Mouse (Mus musculus) forebrain, embryonic 14.5 days (tissue): ENCODE measurements around the gene Map3k12. TPM values are rescaled to one million over a fixed set of nuclear protein-coding genes. Genes with fewer than 3 reads are reported as not detected.

ENCODE experiments used
- ATAC-seq: fragments of 200-750 bp; cut with Nextera tagmentation; 2 replicates; pipeline ENCODE4 v1.8.0; 2017; ENCODE audit warnings: mild to moderate bottlenecking, moderate library complexity
- DNase-seq: peaks from one replicate; pipeline ENCODE4 v3.0.0-alpha.2; 2015; ENCODE audit warnings: low spot score
- H3K27ac ChIP-seq: fragments of 300-500 bp; sonication (generic); 2 replicates; pipeline ENCODE4 v1.5.1; 2014; ENCODE audit warnings: low read depth, mild to moderate bottlenecking, control low read depth, low read length, moderate library complexity
- H3K27me3 ChIP-seq: fragments of 300-500 bp; sonication (generic); replicated peaks from 2 replicates; pipeline ENCODE4 v1.6.1; 2014; ENCODE audit warnings: low read length, control low read depth, mixed read lengths; ENCODE audit not compliant: control insufficient read depth, insufficient read depth
- H3K36me3 ChIP-seq: fragments of 300-500 bp; sonication (generic); 2 replicates; pipeline ENCODE4 v1.6.1; 2014; ENCODE audit warnings: low read length, control low read depth; ENCODE audit not compliant: control insufficient read depth, insufficient read depth
- H3K4me1 ChIP-seq: fragments of 300-500 bp; sonication (generic); 2 replicates; pipeline ENCODE4 v1.6.1; 2014; ENCODE audit warnings: antibody characterized with exemption, low read length, control low read depth; ENCODE audit not compliant: control insufficient read depth, insufficient read depth
- H3K4me2 ChIP-seq: fragments of 300-500 bp; sonication (generic); 2 replicates; pipeline ENCODE4 v1.6.1; 2014; ENCODE audit warnings: mild to moderate bottlenecking, control low read depth, low read length
- H3K4me3 ChIP-seq: fragments of 300-500 bp; sonication (generic); 2 replicates; pipeline ENCODE4 v1.5.1; 2014; ENCODE audit warnings: low read depth, low read length, control low read depth
- H3K9ac ChIP-seq: fragments of 300-500 bp; sonication (generic); 2 replicates; pipeline ENCODE4 v1.6.1; 2014; ENCODE audit warnings: mild to moderate bottlenecking, low read length, control low read depth, moderate library complexity
- H3K9me3 ChIP-seq: fragments of 300-500 bp; sonication (generic); replicated peaks from 2 replicates; pipeline ENCODE4 v1.6.1; 2016; ENCODE audit warnings: low read length, control low read depth, mixed read lengths; ENCODE audit not compliant: control insufficient read depth
- WGBS: fragments of 180-500 bp; shearing (Covaris S2); extraction: QIAGEN DNeasy Blood & Tissue Kit; methylation state at CpG from one replicate; pipeline ENCODE4 v1.1.7; 2014; 5-methylcytosine and 5-hydroxymethylcytosine counted together
- polyA plus RNA-seq: library from polyadenylated mRNA; unstranded; fragments of >200 nt; fragmentation: Nextera tagmentation; extraction: Ambion mirVana; gene quantifications from 2 replicates; pipeline ENCODE4 v1.2.1, GENCODE M21; 2014

Map3k12 gene
- polyA plus RNA-seq, 1 experiment from 2014 or later, result 28.6 TPM

- DNase-seq, result no peak
Observed at GRCm38 (mm10) chr15:102501084-102501814, 15.6 kb downstream of the Map3k12 start.

GRCm38 (mm10) chr15:102500479-102500878 is 16.4 kb downstream of the Map3k12 start:
- Histone ChIP-seq H3K9ac (no peak overlapping the region), H3K27ac (no peak overlapping the region), H3K4me1 (no peaks in the 10 kb centered on the region), H3K36me3 (peaks cover 97% of the 10 kb centered on the region), H3K4me2 (no peak overlapping the region), H3K27me3 (no peaks in the 10 kb centered on the region), H3K9me3 (no peaks in the 10 kb centered on the region), H3K4me3 (no peak overlapping the region)
- WGBS, result 87% methylated on average over 5 of the region's 5 CpGs
- ATAC-seq, result no peak
- no peak for DNase-seq

More at GRCm38 (mm10) chr15:102501084-102501814, 15.6 kb downstream of the Map3k12 start:
- peaks cover 98% of the 10 kb centered on the region for H3K36me3 ChIP-seq
- no peak overlapping the region for H3K4me3 ChIP-seq
- H3K4me2 ChIP-seq, result no peak overlapping the region
- H3K4me1 ChIP-seq, result no peaks in the 10 kb centered on the region
- 91% methylated on average over 19 of the region's 19 CpGs for WGBS
- no peak overlapping the region for H3K9ac ChIP-seq
- H3K9me3 ChIP-seq, result no peaks in the 10 kb centered on the region
- no peak overlapping the region for H3K27ac ChIP-seq
- H3K27me3 ChIP-seq, result no peaks in the 10 kb centered on the region
- no peak for ATAC-seq

GRCm38 (mm10) chr15:102499851-102500250 is 17.0 kb downstream of the Map3k12 start:
- 92% methylated on average over 6 of the region's 6 CpGs for WGBS
- Histone ChIP-seq H3K4me1 (no peaks in the 10 kb centered on the region), H3K9me3 (no peaks in the 10 kb centered on the region), H3K27me3 (no peaks in the 10 kb centered on the region), H3K27ac (no peak overlapping the region), H3K36me3 (peaks cover 97% of the 10 kb centered on the region), H3K4me2 (no peak overlapping the region), H3K9ac (no peak overlapping the region), H3K4me3 (no peak overlapping the region)
- ATAC-seq, result no peak
- DNase-seq, result no peak

- no peaks in the 10 kb centered on the region for H3K27me3 ChIP-seq
- H3K4me2 ChIP-seq, result no peak overlapping the region
- no peak for ATAC-seq
- WGBS, result 59% methylated on average over 3 of the region's 3 CpGs
- no peaks in the 10 kb centered on the region for H3K4me1 ChIP-seq
- H3K4me3 ChIP-seq, result no peak overlapping the region
- no peak for DNase-seq
- no peaks in the 10 kb centered on the region for H3K9me3 ChIP-seq
- peaks cover 97% of the 10 kb centered on the region for H3K36me3 ChIP-seq
- H3K9ac ChIP-seq, result no peak overlapping the region
- H3K27ac ChIP-seq, result no peak overlapping the region
Observed at GRCm38 (mm10) chr15:102499370-102499769, 17.5 kb downstream of the Map3k12 start.

GRCm38 (mm10) chr15:102498322-102498721 is 18.5 kb downstream of the Map3k12 start:
- no peak for DNase-seq

GRCm38 (mm10) chr15:102487664-102488063 is 29.2 kb downstream of the Map3k12 start:
- DNase-seq, result no peak
- WGBS, result 91% methylated on average over 1 of the region's 1 CpGs

More at GRCm38 (mm10) chr15:102498322-102498721, 18.5 kb downstream of the Map3k12 start:
- 87% methylated on average over 3 of the region's 3 CpGs for WGBS
- Histone ChIP-seq H3K27me3 (no peaks in the 10 kb centered on the region), H3K27ac (no peak overlapping the region), H3K9ac (no peak overlapping the region), H3K9me3 (no peaks in the 10 kb centered on the region), H3K4me3 (no peak overlapping the region), H3K4me2 (no peak overlapping the region), H3K36me3 (peaks cover 97% of the 10 kb centered on the region), H3K4me1 (no peaks in the 10 kb centered on the region)
- ATAC-seq, result no peak

GRCm38 (mm10) chr15:102485853-102486252 is 31.0 kb downstream of the Map3k12 start:
- WGBS, result 88% methylated on average over 12 of the region's 12 CpGs
- H3K9ac ChIP-seq, result no peak overlapping the region
- DNase-seq (no peak), ATAC-seq (no peak)
- H3K9me3 ChIP-seq, result no peaks in the 10 kb centered on the region
- H3K27ac ChIP-seq, result no peak overlapping the region
- H3K36me3 ChIP-seq, result peaks cover 93% of the 10 kb centered on the region
- no peak overlapping the region for H3K4me2 ChIP-seq
- no peaks in the 10 kb centered on the region for H3K4me1 ChIP-seq
- H3K27me3 ChIP-seq, result no peaks in the 10 kb centered on the region
- H3K4me3 ChIP-seq, result no peak overlapping the region

More at GRCm38 (mm10) chr15:102487664-102488063, 29.2 kb downstream of the Map3k12 start:
- ATAC-seq, result no peak
- no peak overlapping the region for H3K9ac ChIP-seq
- H3K4me2 ChIP-seq, result no peak overlapping the region
- H3K9me3 ChIP-seq, result no peaks in the 10 kb centered on the region
- H3K27ac ChIP-seq, result no peak overlapping the region
- no peaks in the 10 kb centered on the region for H3K27me3 ChIP-seq
- no peaks in the 10 kb centered on the region for H3K4me1 ChIP-seq
- peaks cover 89% of the 10 kb centered on the region for H3K36me3 ChIP-seq
- H3K4me3 ChIP-seq, result no peak overlapping the region

- 92% methylated on average over 3 of the region's 3 CpGs for WGBS
- no peak overlapping the region for H3K9ac ChIP-seq
- no peaks in the 10 kb centered on the region for H3K27me3 ChIP-seq
- DNase-seq (no peak), ATAC-seq (no peak)
- H3K4me2 ChIP-seq, result no peak overlapping the region
- H3K4me3 ChIP-seq, result no peak overlapping the region
- H3K36me3 ChIP-seq, result peaks cover 89% of the 10 kb centered on the region
- no peaks in the 10 kb centered on the region for H3K4me1 ChIP-seq
- no peaks in the 10 kb centered on the region for H3K9me3 ChIP-seq
- H3K27ac ChIP-seq, result no peak overlapping the region
Observed at GRCm38 (mm10) chr15:102483136-102483535, 33.7 kb downstream of the Map3k12 start.

- Histone ChIP-seq H3K36me3 (peaks cover 58% of the 10 kb centered on the region), H3K4me3 (no peak overlapping the region), H3K27ac (no peak overlapping the region), H3K27me3 (no peaks in the 10 kb centered on the region), H3K9me3 (no peaks in the 10 kb centered on the region), H3K4me1 (peaks cover 14% of the 10 kb centered on the region), H3K4me2 (no peak overlapping the region), H3K9ac (no peak overlapping the region)
- ATAC-seq (no peak), DNase-seq (no peak)
- WGBS, result 91% methylated on average over 2 of the region's 2 CpGs
Observed at GRCm38 (mm10) chr15:102474520-102474919, 42.3 kb downstream of the Map3k12 start.
